Mouse (Mus musculus) cerebellum, adult (tissue): Measurements from ENCODE around the gene Pafah1b1.

ENCODE experiments used
- ATAC-seq: cut with Nextera tagmentation; 2 replicates; pipeline ENCODE4 v1.9.2; 2017; ENCODE audit warnings: mild to moderate bottlenecking, moderate library complexity, mixed read lengths; ENCODE audit not compliant: insufficient number of reproducible peaks, low FRiP score, low TSS enrichment

Gene Pafah1b1

DNA sequence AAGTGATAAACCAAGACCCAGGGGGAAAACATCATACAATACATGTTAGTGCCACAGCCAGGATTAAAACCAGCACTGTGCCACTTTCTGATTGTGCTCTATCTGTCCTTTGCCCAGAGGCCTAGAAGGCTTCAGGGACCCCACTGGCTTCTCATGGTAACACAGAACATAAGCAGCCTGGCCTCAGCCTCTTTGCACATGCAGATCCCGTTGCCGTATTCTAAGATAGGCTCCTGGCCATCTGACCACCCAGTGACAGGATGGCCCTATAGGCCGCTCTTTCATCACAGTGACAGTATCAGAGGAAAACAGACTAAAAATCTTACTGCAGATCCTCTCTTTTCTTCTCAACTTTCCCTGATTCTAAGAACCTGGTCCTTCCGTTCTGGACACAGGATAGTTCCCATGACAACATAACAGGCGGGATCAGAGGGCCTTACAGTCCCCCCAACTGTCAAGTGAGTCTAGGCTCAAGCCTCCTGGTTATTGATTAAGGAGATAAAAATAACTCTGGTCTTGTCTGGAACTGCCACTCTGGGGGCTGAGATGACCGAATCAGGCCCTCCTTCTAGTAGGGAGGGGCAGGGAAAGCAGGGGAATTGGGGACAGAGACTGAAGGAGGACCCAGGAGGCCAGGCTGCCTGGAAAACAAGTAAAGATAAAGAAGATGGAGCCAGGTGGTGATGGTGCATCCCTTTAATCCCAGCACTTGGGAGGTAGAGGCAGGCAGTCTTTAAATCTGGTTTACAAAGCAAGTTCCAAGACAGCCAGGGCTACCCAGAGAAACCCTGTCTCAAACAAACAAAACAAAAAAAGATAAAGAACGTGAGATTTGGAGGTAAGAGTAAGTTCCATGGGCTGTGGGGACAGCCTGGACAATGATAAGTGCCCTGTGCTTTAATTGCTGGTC, 92.3 kb downstream of the Pafah1b1 start:
- no peak for ATAC-seq

DNA sequence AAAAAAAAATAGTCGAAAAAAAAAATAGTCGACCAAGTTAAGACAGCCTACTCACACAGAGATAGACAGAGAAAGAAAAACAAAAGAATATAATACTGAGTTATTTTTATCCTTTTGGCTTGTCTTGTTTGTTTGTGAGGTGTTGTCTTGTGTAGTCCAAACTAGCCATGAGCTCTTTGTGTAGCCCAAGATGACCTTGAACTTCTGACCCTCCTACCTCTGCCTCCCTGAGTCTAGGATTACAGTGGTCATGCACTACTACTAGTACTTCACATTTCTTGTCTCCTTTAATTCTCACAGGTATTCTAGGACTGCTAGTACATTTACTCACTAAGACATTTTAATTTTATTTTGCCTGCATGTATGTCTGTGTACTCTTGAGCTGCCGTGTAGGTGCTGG, 97.0 kb downstream of the Pafah1b1 start:
- no peak for ATAC-seq

DNA sequence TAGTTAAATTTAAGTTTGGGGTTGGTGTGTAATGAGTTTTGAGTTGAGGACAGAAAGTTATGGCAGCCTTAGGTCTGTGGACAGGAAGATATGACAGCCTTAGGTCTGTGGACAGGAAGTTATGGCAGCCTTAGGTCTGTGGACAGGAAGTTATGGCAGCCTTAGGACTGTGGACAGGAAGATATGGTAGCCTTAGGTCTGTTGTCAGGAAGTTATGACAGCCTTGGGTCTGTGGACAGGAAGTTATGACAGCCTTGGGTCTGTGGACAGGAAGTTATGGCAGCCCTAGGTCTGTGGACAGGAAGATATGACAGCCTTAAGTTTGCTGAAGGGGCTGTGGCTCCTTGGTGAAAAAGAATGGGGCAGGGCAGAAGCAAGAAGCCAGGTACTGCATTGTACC, 99.1 kb downstream of the Pafah1b1 start:
- no peak for ATAC-seq
